Mouse (Mus musculus): ENCODE results near the gene Prkn.

Prkn gene

DNA sequence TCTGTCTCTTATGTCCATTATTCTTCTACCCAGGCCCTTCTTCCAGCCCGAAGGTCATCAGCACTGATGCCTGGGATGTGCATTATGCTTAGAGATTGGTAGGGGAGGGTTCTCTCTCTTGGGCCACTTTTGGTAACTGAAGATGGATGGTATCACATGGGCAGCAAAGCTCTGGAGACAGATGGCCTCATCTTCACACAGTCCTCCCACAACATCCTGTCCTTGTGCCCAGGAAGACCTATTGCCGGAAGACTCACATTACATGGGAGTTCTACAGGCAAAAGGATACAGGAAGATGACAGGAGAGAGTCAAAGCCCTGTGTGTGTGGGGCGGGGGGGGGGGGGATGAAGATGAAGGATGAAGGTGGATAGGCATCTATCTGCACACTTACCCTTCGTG, 928.2 kb downstream of the Prkn start:
- DNase-seq = peak; percentile 19

DNA sequence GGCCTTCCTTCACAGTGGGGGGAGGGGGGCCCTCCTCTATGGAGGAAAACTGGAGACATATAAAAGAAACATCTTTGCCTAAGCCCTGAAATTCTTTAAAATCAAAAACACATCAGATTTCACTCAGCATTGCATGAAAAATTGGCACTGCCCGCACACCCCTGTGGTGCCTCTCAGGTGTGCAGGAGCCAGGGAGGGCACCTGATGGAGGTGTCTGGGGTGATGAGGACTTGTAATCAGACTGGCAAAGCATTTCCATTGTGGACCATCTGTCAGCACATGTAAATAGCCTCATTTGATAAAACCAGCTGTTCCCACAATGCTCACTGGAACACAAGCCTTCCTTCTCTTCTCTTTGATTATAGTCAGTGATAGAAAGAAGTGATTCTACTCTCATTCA, 928.8 kb downstream of the Prkn start:
- peak; percentile 78 for DNase-seq

GRCm38 (mm10) chr17:11769513-11769912, 929.3 kb downstream of the Prkn start:
- no peak for DNase-seq

- no peak for DNase-seq
Observed at GRCm38 (mm10) chr17:11779547-11779946, 939.4 kb downstream of the Prkn start.

GRCm38 (mm10) chr17:11780005-11780404, 939.8 kb downstream of the Prkn start:
- peak; percentile 14 for DNase-seq

DNA sequence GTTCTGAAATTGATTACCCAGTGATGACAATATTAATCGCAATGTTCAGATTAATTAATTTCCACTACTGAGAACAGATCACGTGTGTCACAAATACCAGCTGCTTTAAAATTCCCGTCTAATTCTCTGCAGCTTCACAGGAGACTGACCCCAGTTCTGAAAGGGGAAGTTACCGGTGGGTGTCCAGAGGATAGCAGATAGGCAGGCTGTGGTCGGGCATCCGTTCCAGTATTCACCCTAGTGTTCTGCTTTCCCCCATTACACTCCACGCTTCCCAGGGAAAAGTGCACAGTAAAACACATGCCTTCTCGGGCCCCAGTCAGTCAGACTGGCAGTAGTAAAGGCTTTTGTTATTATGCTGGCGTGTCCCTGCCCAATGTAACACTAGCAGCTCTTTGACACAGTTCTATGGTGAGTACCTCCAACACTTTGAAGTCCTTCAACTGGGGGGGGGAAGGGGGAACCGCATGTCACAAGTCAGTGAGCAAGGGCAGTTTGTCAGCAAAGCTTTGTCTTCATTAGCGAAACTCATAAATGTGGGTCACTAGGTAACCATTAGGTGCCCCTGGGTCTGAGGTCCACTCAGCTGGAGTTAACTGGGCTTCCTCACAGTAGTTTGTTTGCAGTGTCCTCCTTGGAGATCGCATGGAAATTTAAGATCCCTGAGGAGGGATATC, 940.8 kb downstream of the Prkn start:
- DNase-seq = no peak

- no peak for DNase-seq
Observed at GRCm38 (mm10) chr17:11788270-11788936, 948.2 kb downstream of the Prkn start.

GRCm38 (mm10) chr17:11795979-11796378, 955.8 kb downstream of the Prkn start:
- DNase-seq = no peak

DNA sequence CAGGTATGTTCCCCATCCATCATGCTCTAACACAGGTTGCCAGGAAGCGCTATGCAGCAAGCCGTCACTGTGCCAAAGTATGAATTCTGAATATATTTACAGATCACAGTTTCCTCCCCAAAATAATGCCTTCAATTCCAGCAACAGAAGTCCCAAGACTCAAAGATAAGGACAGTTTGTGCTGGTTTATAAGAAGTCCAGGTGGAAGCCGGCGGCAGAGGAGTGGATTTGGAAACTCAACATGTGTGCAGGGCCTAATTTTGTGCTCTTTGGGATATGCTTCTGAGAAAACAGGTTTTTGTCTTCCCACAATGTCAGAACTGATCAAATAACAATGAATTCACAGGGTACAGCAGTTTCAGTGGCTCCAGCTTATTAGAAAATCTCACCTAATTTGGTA, 961.0 kb downstream of the Prkn start:
- DNase-seq = no peak

DNA sequence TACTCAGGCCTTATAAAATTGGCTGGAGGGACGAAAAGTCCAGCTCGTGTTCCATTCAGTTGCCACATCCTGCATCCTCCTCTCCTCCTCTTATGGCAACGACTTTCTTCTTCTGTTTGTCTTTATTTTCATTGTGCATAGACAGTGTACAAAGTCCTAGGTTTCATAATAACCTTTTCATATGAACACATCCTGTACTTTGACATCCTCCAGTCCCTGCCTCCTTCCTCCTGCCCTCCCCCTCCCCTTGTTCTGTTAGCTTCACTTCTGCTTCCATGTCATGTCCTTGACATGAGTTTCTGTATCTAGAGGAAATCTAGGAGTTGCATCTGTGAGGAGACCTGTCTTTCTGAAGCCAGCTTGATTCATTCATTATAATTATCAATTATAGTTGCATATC, 967.1 kb downstream of the Prkn start:
- no peak for DNase-seq

DNA sequence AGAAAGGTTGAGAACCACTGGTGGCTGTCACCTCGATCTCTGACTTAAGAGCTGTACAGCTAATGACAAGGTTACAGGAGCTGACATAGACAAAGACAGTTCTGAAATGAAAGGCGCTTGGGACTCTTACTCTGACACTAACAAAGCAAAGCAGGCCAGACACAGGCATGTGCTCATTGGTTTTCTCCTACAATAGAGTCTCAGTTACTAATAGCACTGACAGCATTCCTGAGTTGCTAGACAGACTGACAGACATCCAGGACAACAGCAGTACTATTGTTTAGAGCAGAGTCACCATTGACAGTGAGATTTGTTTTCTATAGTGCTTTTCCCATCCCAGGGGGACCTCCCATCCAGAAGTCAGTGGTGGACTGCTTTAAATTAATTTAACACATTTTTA, 977.7 kb downstream of the Prkn start:
- DNase-seq = no peak

DNA sequence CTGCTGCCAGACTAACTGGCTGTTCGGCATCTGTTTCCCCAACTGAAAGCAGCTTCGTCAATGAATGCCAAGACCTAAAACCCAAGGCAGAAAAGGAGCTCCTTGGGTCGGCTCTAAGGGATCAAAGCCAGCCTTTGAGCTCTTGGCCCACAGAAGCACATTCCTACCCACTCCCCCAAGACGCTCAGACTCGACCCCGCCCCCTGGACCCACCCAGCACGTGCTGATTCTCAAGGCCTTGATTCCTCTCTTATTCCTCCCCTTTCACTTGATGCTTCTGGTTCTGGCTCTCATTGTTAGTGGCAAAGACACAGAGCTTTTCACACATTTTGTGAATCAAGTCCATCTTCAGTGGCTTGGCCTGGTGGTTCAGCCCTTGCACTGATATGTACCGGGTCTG, 979.3 kb downstream of the Prkn start:
- DNase-seq = no peak

DNA sequence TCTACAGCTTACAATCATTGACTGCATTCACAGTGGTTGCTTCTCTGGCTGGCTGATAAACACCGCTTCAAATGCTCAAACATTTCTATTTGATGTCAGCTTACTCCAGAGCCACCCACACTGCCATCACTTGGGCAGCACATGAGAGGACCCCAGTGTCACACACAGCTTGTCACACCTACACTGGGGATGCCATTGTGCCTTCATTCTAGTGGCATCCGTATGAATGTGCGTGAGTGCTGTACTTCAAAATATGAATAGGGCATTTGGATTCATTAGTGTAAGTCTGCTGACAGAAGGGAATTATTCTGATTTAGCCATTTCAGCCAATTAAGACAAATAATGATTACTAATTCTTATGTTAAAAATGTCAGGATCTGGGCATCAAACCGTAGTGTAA, 980.6 kb downstream of the Prkn start:
- no peak for DNase-seq

GRCm38 (mm10) chr17:11829501-11829900, 989.3 kb downstream of the Prkn start:
- DNase-seq = no peak

DNA sequence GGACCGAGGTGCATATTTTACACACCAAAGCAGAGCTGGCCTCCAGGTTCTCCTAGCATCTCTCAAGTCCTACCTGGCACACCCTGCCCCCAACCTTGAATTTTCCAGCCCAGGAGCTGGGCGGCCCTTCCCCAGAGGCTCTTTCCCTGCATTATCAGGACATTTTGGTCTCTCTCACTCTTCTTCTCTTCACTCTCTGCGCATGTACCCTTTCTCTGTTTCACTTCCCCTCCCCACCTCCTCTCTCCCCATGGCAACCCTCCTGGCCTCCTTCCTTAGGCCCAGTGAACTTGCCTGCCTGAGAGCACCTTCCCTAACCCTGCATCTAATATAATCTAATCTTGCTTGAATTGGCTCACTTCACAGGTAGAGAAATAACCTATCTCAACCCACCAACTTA, 996.9 kb downstream of the Prkn start:
- no peak for DNase-seq

- DNase-seq = no peak
Observed at GRCm38 (mm10) chr17:11844436-11844835, 1004.3 kb downstream of the Prkn start.

- DNase-seq = no peak
Observed at GRCm38 (mm10) chr17:11844989-11845388, 1004.8 kb downstream of the Prkn start.

DNA sequence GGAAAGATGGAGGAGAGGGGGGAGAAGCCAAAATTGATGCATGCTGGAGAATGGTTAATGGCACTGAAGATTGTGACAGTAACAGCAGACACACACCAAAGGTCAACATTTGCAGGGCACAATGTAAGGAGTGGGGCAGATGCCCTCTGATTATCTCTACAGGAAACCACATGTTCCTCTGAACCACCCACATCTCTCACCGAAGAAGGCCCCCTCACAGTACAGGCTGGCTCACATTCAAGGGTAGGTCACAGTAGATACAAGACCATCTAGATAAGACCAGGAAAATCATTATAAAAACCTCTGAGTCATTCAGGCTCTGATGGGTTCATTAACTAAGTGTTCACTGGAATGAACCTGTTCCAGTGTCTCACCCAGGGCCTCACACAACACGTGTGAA, 1005.3 kb downstream of the Prkn start:
- DNase-seq = no peak

DNA sequence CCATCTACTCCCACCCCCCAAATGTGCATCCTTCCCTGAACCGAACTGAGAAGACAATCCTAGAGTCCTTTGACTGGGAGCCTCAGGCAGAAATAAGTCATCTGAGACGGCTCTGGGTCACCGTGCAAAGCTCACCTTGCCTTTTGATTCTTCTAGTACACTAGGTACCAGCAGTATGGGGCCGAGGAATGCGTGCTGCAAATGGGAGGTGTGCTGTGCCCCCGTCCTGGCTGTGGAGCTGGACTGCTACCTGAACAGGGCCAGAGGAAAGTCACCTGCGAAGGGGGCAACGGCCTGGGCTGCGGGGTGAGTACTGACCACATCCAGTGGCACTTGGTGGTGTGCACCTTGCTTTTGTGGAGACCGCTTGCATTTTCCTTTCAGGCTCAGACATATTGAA, 1014.4 kb downstream of the Prkn start:
- DNase-seq = no peak

DNA sequence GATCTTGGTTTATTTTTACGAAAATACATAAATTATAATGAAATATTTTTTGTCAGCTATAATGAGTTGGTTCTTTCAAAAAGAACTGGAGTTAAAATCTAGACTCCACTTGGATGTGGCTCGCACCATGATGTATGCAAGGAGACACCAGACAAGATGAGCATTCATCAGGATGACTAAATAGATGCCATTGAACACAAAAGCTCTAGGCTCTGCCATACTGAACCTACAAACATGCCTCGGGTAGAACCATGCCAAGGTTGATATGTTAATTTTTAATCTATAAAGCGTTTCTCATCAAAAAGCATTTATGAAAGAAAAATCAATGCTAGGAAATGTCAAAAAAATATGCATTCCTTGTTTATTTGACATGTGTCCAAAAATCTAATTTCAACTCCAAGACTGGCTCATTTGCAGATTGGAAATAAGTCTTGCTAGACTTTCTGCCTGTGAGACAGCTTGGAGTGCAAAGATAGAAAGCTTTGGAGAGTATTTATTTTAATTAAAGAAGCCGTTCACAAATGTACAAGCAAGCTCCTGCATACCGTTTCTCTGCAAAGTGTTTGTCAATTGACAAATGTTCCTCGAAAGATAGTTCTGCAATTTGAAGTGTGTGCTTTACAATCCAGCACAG, 1018.7 kb downstream of the Prkn start:
- DNase-seq = no peak

DNA sequence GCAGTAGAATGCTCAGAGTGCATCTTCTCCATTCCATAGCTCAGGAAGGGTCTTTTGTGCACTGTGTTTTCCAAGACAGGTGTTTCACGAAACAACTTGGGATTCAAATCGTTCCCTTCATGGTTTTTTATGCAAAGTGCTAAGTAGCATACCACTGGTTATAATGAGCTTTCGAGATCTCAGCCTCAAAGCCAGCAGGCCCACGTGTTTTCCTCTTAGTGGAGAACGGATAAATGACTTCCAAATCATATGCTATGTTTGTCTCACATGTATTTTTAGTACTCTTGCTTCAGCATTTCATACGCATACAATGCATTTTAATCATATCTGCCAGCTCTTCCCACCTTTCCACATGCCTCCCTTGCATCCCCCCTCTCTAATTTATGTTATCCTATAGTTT, 1021.0 kb downstream of the Prkn start:
- DNase-seq = no peak

GRCm38 (mm10) chr17:11862360-11862759, 1022.2 kb downstream of the Prkn start:
- no peak for DNase-seq

- no peak for DNase-seq
Observed at GRCm38 (mm10) chr17:11863017-11863416, 1022.8 kb downstream of the Prkn start.

DNA sequence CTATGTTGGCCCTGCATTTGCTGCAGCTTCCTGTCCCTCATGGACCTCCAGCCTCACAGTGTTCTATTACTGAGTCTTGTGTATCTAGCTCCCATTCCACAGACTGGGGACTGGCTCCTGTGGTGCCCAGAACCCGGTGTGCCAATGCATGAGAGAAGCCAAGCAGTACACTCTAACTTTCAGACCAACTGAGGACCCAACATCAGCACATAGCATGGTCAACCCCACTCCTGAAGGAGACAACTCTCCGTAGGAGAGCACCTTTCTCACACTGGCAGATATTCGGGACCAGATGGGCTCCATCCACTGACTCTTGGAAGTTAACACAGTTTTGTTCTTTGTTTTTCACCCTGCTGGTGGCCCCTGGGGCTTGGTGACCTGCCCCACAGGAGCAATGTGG, 1026.0 kb downstream of the Prkn start:
- no peak for DNase-seq
